Mouse (Mus musculus) hindbrain, embryonic 14.5 days (tissue): Measurements from ENCODE around the gene Itsn1. TPM values are rescaled to one million over a fixed set of nuclear protein-coding genes. Genes with fewer than 3 reads are reported as not detected.

Experiments
- ATAC-seq: fragments of 200-750 bp; cut with Nextera tagmentation; 2 replicates; pipeline ENCODE4 v1.8.0; 2017; ENCODE audit warnings: moderate number of reproducible peaks, mild to moderate bottlenecking, moderate TSS enrichment, moderate library complexity; ENCODE audit not compliant: low FRiP score
- DNase-seq: peaks from one replicate; pipeline ENCODE4 v3.0.0-alpha.2; 2015; ENCODE audit warnings: low spot score
- H3K27ac ChIP-seq: fragments of 300-500 bp; sonication (generic); 2 replicates; pipeline ENCODE4 v1.5.1; 2014; ENCODE audit warnings: mild to moderate bottlenecking, moderate library complexity
- H3K27me3 ChIP-seq: fragments of 300-500 bp; sonication (generic); 2 replicates; pipeline ENCODE4 v1.6.1; 2014; ENCODE audit warnings: mild to moderate bottlenecking, low read length, mixed read lengths; ENCODE audit not compliant: control insufficient read depth, insufficient read depth
- H3K36me3 ChIP-seq: fragments of 300-500 bp; sonication (generic); replicated peaks from 2 replicates; pipeline ENCODE4 v1.6.1; 2014; ENCODE audit not compliant: control insufficient read depth, insufficient read depth
- H3K4me1 ChIP-seq: fragments of 300-500 bp; sonication (generic); replicated peaks from 2 replicates; pipeline ENCODE4 v1.6.1; 2014; ENCODE audit warnings: antibody characterized with exemption, low read length, mixed read lengths; ENCODE audit not compliant: control insufficient read depth, insufficient read depth
- H3K4me2 ChIP-seq: fragments of 300-500 bp; sonication (generic); replicated peaks from 2 replicates; pipeline ENCODE4 v1.6.1; 2014; ENCODE audit warnings: mild to moderate bottlenecking, moderate library complexity
- H3K4me3 ChIP-seq: fragments of 300-500 bp; sonication (generic); replicated peaks from 2 replicates; pipeline ENCODE4 v1.5.1; 2014; ENCODE audit warnings: mild to moderate bottlenecking, low read length
- H3K9ac ChIP-seq: fragments of 300-500 bp; sonication (generic); 2 replicates; pipeline ENCODE4 v1.6.1; 2014
- H3K9me3 ChIP-seq: fragments of 300-500 bp; sonication (generic); 2 replicates; pipeline ENCODE4 v1.6.1; 2016; ENCODE audit warnings: low read length; ENCODE audit not compliant: control insufficient read depth
- WGBS: fragments of 180-500 bp; shearing (Covaris S2); extraction: QIAGEN DNeasy Blood & Tissue Kit; methylation state at CpG from one replicate; pipeline ENCODE4 v1.1.7; 2014; 5-methylcytosine and 5-hydroxymethylcytosine counted together
- polyA plus RNA-seq: library from polyadenylated mRNA; unstranded; fragments of >200 nt; fragmentation: Nextera tagmentation; extraction: Ambion mirVana; gene quantifications from 2 replicates; pipeline ENCODE4 v1.2.1, GENCODE M21; 2014

The Itsn1 gene
- polyA plus RNA-seq = 61.8 and 67.1 TPM in 2 replicates

DNA sequence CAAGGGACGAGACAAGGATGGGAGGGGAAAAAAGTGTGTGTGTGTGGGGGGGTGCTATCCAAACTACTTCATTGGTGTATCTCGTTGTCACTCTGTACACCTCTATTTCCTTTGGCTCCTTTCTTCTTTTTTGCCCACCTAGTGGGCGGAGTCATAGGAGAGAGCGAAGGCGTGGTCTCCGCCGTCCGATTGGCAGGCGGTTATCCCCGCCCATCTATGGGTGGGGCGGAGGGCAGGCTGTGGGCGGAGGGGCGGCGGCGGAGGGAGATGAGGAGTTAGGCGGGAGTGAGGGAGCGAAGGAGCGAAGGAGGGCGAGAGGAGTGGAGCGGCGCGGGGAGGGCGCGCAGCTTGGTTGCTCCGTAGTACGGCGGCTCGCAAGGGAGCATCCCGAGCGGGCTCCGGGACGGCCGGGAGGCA, at the start of gene Itsn1:
TSS of gene Itsn1 (plus strand) at position 216 of the 417 bp plus-strand sequence.
- Histone ChIP-seq H3K27ac (peak within 1 kb of the TSS; percentile 96), H3K9me3 (no peaks in the 10 kb centered on the region), H3K4me2 (peak within 1 kb of the TSS; percentile 69), H3K4me1 (peaks cover 36% of the 10 kb centered on the region), H3K4me3 (peak within 1 kb of the TSS; percentile 73), H3K9ac (peak within 1 kb of the TSS; percentile 94), H3K27me3 (no peaks in the 10 kb centered on the region), H3K36me3 (0 out of 2 replicates have a peak, but pooled peaks cover 11% of the 10 kb centered on the region)
- ATAC-seq (peak; percentile 94), DNase-seq (peak; percentile 97)
- WGBS = 0% methylated on average over 25 of the region's 33 CpGs

DNA sequence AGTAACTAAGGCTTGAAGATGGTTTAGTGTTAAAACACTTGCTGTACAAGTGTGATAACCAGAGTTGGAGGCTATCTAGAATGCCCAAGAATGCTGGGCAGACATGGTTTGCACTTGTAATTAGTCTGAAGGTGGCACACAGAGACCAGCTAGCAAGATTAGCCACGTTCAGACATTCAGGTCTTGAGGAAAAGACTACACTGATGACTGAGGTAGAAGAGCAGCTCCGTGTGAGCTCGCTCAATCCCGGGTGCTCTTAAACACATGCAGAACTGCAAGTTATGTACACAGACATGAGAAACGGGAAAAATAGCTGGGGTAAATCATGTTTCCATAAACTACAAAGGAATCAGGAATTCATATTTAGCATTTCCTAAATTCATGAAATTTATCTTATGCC, 48.4 kb upstream of the Itsn1 start:
- H3K36me3 ChIP-seq = peaks cover 96% of the 10 kb centered on the region
- WGBS = 81% methylated on average over 5 of the region's 5 CpGs
- H3K9ac ChIP-seq = no peak overlapping the region

DNA sequence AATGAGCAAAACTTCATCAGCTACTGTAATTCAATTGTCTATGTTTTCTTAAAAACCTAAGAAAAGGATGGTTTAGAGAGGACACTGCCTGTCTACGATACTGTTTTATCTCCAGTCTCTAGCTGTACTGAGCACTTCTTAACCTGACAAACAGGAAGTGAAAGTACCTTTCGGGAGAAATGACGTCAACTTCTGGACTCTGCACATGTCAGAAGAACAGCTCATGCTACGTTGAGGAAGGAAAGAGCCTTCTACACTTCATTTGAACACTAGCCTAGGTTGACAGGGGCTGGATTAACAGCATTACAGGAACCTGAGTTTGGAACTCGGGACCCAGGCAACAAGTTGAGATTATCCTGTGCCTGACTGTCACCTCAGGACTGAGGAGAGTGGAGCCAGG, 43.6 kb upstream of the Itsn1 start:
- Histone ChIP-seq H3K4me3 (no peak overlapping the region), H3K9me3 (no peaks in the 10 kb centered on the region), H3K27ac (no peak overlapping the region), H3K27me3 (no peaks in the 10 kb centered on the region), H3K36me3 (peaks cover 59% of the 10 kb centered on the region), H3K4me1 (peaks cover 17% of the 10 kb centered on the region), H3K9ac (no peak overlapping the region), H3K4me2 (no peak overlapping the region)
- DNase-seq (no peak), ATAC-seq (no peak)
- WGBS = 91% methylated on average over 5 of the region's 5 CpGs

More for the DNA sequence above, 48.4 kb upstream of the Itsn1 start:
- DNase-seq = no peak
- no peak overlapping the region for H3K27ac ChIP-seq
- no peaks in the 10 kb centered on the region for H3K27me3 ChIP-seq
- H3K4me1 ChIP-seq = no peaks in the 10 kb centered on the region
- H3K4me3 ChIP-seq = no peak overlapping the region
- no peak for ATAC-seq
- no peaks in the 10 kb centered on the region for H3K9me3 ChIP-seq
- H3K4me2 ChIP-seq = no peak overlapping the region

DNA sequence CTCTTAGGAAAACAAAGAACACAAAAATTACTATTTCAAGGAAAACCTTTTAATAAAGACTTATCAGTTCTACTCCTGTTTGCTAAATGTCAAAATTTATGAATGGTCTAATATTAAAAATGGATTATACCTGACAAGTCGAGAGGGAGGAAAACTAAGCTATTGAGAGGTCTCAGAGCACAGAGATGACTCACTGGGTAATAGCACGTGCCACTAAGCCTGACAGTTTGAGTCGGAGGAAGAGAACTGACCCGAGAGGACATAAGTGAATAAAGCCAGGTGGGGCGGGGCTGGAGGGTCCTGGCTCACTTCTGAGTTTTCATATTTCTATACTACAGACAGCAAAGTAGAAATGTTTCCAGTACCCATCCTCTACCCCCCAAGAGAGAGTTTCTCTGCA, 42.7 kb upstream of the Itsn1 start:
- no peak overlapping the region for H3K9ac ChIP-seq
- H3K4me1 ChIP-seq = peaks cover 17% of the 10 kb centered on the region
- 84% methylated on average over 5 of the region's 5 CpGs for WGBS
- no peaks in the 10 kb centered on the region for H3K9me3 ChIP-seq
- H3K27ac ChIP-seq = no peak overlapping the region
- peaks cover 55% of the 10 kb centered on the region for H3K36me3 ChIP-seq
- H3K4me2 ChIP-seq = no peak overlapping the region
- no peak for DNase-seq
- H3K4me3 ChIP-seq = no peak overlapping the region
- ATAC-seq = no peak
- H3K27me3 ChIP-seq = no peaks in the 10 kb centered on the region

DNA sequence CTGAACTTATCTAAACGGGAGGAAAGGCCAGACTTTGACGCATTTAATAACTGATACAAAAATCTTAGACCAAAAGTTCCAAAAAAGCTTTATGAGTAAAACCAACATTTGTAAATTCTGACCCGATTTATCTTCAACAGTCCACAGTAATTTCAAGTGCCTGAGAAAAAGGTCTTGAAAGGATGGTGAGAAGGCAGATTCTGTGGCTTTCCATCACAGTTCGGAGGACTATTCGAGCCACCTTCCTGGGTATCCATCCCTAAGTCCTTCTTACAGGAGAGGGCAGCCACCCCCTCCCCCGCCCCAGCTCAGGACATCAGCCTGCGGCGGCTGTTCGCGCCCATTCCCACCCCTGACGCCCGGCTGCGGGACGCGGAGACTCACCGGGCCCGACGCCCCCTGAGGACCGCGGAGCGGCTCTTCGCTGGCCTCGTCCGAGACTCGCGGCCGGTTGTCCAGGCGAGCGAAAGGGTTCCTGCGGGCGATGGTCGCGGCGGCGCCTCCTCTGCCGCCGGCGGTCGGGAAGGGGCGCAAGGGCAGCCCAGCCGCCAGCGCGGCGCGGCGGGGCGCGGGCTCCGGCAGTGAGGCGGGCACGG, 41.0 kb upstream of the Itsn1 start:
- peak overlapping the region; percentile 75 for H3K9ac ChIP-seq
- no peaks in the 10 kb centered on the region for H3K27me3 ChIP-seq
- peaks cover 41% of the 10 kb centered on the region for H3K36me3 ChIP-seq
- peak overlapping the region; percentile 89 for H3K4me2 ChIP-seq
- H3K4me1 ChIP-seq = peaks cover 17% of the 10 kb centered on the region
- ATAC-seq = no peak; the same call in 1 of the 2 replicates
- peak overlapping the region; percentile 66 for H3K4me3 ChIP-seq
- DNase-seq = peak; percentile 28
- no peaks in the 10 kb centered on the region for H3K9me3 ChIP-seq
- WGBS = 2% methylated on average over 50 of the region's 51 CpGs
- H3K27ac ChIP-seq = peak overlapping the region; percentile 88

DNA sequence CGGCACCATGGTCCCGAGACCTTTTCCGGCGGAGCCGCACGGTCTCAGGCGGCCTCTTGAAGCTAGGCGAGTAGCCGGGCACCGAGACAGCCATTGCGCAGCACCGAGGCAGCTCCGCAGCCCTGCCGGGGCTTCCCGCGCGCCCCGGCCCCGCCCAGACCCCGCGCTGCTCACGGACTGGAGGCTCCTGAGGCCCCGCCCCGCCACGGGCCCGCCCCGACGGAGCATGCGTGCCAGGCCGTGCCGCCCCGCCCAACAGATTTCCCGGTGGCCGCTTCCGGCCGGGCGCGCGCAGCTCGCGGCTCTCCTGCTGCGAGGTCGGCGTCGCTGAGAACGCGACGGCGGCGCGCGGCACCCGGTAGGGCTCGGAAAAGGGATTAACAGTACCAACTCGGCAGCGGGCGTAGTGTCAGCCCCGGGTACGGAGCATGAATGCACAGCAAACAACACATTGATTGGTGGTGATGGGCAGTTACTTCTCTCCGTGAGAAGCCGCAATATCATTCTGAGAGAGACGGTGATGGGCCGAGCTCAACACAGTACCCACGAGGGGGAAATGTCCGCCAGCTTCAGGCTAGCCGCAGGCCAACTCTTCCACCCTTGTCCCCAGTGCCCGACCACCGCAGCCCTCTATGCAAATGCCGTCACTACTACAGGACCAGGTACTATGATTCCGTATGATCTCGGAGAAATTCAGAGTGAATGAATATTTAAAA, 40.3 kb upstream of the Itsn1 start, which contains the start of gene Donson:
TSS of gene Donson (minus strand) at position 152 of the 716 bp plus-strand sequence.
- Histone ChIP-seq H3K9me3 (no peaks in the 10 kb centered on the region), H3K27ac (peak within 1 kb of the TSS; percentile 88), H3K27me3 (no peaks in the 10 kb centered on the region), H3K36me3 (peaks cover 37% of the 10 kb centered on the region), H3K4me1 (peaks cover 17% of the 10 kb centered on the region), H3K9ac (peak within 1 kb of the TSS; percentile 75), H3K4me3 (peak within 1 kb of the TSS; percentile 66), H3K4me2 (peak within 1 kb of the TSS; percentile 89)
- peak; percentile 94 for DNase-seq
- peak; percentile 98 for ATAC-seq
- WGBS = under 1% methylated on average over 50 of the region's 71 CpGs

GRCm38 (mm10) chr16:91689791-91690190, 39.3 kb upstream of the Itsn1 start:
- H3K27me3 ChIP-seq = no peaks in the 10 kb centered on the region
- no peak overlapping the region for H3K4me3 ChIP-seq
- ATAC-seq (no peak), DNase-seq (no peak)
- peaks cover 30% of the 10 kb centered on the region for H3K36me3 ChIP-seq
- H3K9ac ChIP-seq = peak overlapping the region; percentile 75; the same call in 1 of the 2 replicates
- 50% methylated on average over 7 of the region's 7 CpGs for WGBS
- H3K4me1 ChIP-seq = peaks cover 17% of the 10 kb centered on the region
- peak overlapping the region; percentile 89 for H3K4me2 ChIP-seq
- H3K9me3 ChIP-seq = no peaks in the 10 kb centered on the region
- H3K27ac ChIP-seq = no peak overlapping the region

DNA sequence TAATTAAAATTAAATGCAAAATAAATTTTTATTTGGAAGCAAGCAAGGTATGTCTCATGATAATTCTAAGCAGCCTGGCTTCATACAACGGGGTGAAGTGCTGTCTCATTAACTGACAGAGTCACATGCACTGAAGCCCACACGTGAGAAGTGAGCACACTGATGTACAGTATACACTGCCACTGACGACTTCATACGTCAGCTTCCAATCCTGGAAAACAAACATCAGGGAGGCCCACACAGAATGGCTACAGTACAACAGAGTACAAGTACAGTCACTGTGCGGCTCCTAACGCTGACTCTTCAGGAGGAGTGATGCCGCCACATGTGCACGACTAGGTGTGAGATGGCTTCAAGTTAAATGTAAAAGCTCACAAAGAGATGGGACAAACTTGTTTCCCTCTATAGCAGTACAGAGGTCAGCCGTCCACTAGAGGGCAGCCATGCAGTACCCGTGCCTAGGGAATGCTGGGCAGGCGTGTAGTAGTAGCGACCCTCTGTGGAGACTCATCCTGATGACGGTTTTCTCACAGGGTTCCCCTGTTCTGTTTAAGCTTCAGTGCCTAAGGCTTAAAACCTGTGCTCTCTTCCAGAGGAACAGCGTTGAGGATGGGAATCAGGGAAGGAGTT, 34.5 kb upstream of the Itsn1 start:
- no peaks in the 10 kb centered on the region for H3K27me3 ChIP-seq
- WGBS = 35% methylated on average over 14 of the region's 14 CpGs
- DNase-seq = peak; percentile 77
- H3K27ac ChIP-seq = 0 out of 2 replicates have a peak overlapping the region, but pooled peaks have one; percentile 27
- H3K4me2 ChIP-seq = no peak overlapping the region
- no peaks in the 10 kb centered on the region for H3K9me3 ChIP-seq
- H3K4me3 ChIP-seq = no peak overlapping the region
- ATAC-seq = peak; percentile 86
- H3K36me3 ChIP-seq = peaks cover 60% of the 10 kb centered on the region
- H3K4me1 ChIP-seq = 0 out of 2 replicates have a peak, but pooled peaks cover 5% of the 10 kb centered on the region
- no peak overlapping the region for H3K9ac ChIP-seq

DNA sequence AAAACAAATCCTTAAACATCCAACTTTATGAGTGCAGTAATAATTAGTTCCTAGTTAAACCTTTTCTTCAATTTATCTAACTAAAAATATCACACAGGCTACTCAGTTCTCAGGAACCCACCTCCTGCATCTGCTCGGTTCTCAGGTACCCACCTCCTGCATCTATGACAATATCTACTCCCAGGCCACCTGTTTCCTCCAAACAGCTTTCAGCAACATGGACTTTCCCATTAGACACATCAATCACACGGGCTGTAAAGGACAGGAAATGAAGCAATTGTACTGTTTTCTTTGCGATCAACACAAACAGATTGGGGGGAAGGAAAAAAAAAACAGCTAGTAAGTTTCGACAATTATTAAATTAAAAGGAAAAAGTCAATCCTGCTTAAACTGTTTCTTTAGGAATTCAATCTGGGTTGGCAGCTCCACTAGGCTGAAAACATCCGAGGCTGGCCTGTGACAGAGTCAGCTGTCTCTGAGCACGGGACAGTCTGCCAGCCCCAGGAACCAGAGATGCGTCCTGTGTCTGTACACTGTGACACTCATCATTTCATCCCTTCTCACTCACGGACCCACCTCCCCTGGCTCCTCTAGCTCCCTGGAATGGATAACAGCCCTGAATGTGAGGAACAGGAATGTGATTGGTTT, 33.8 kb upstream of the Itsn1 start:
- DNase-seq = no peak
- Histone ChIP-seq H3K9me3 (no peaks in the 10 kb centered on the region), H3K4me1 (no peaks in the 10 kb centered on the region), H3K4me3 (no peak overlapping the region), H3K36me3 (peaks cover 63% of the 10 kb centered on the region), H3K4me2 (no peak overlapping the region), H3K27me3 (no peaks in the 10 kb centered on the region), H3K9ac (no peak overlapping the region), H3K27ac (no peak overlapping the region)
- no peak for ATAC-seq
- WGBS = 75% methylated on average over 8 of the region's 8 CpGs
